Mouse (Mus musculus): ENCODE results near the gene Cd109. TPM values are rescaled to one million over a fixed set of nuclear protein-coding genes. Genes with fewer than 3 reads are reported as not detected.

Gene Cd109
- polyA plus RNA-seq, 1 experiment from 2014 or later, result 1.5 TPM

DNA sequence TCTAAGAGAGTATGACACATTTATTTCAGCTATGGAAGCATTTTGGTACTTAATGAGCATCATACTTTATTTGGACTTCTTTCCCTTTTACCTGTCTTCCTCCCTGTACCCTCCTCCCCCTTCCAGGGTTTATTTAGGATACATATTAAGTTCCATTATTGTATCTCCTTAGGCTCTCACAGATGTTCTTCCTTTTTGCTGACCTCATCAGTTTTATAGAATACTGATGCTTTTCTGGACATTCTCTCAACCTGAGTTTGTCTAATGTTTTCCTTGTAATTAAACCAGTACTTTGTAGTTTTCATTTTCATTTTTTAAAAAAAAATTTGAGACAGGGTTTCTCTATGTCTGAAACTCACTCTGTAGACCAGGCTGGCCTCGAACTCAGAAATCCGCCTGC is 24.9 kb upstream of the Cd109 start:
- Histone ChIP-seq H3K36me3 (ENCODE audit: control insufficient read depth, insufficient read depth, low read length) (no peaks in the 10 kb centered on the region), H3K4me2 (ENCODE audit: low read length) (no peak overlapping the region), H3K4me3 (ENCODE audit: low read depth, low read length) (no peak overlapping the region), H3K4me1 (ENCODE audit: control insufficient read depth, insufficient read depth, low read length) (0 out of 2 replicates have a peak, but pooled peaks cover 3% of the 10 kb centered on the region), H3K9ac (ENCODE audit: low read length) (no peak overlapping the region), H3K27me3 (replicated peaks; ENCODE audit: control insufficient read depth, insufficient read depth, low read length) (no peaks in the 10 kb centered on the region), H3K9me3 (replicated peaks; ENCODE audit: control insufficient read depth, low read length) (no peaks in the 10 kb centered on the region), H3K27ac (ENCODE audit: low read depth, low read length) (no peak overlapping the region)
- DNase-seq (ENCODE audit: low spot score), result no peak
- 94% methylated on average over 2 of the region's 2 CpGs for WGBS
- ATAC-seq, result no peak

DNA sequence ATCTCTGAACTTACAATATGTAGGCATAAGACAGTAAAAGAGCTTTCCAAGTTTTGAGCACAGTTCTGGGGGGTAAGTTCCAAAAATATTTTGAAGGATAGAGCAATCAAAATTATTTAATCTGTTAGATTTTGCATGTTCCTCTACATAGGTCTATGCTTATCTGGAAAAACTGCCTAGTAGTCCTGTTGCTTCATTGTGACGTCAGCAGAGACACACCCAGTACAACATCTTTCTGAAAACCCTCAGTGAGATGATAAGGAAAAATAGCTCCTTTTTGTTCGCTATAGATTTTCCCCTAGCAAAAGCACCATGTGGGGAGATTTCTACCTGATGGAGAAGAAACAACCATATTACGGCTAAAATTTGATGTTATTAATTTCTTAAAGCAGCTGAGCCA is 20.1 kb upstream of the Cd109 start:
- H3K9ac ChIP-seq (ENCODE audit: low read length), result no peak overlapping the region
- H3K4me3 ChIP-seq (ENCODE audit: low read depth, low read length), result no peak overlapping the region
- no peaks in the 10 kb centered on the region for H3K27me3 ChIP-seq (replicated peaks; ENCODE audit: control insufficient read depth, insufficient read depth, low read length)
- no peaks in the 10 kb centered on the region for H3K36me3 ChIP-seq (ENCODE audit: control insufficient read depth, insufficient read depth, low read length)
- whole genome bisulfite sequencing, result 89% methylated on average over 3 of the region's 3 CpGs
- H3K4me2 ChIP-seq (ENCODE audit: low read length), result no peak overlapping the region
- no peaks in the 10 kb centered on the region for H3K9me3 ChIP-seq (replicated peaks; ENCODE audit: control insufficient read depth, low read length)
- H3K27ac ChIP-seq (ENCODE audit: low read depth, low read length), result no peak overlapping the region
- DNase-seq (ENCODE audit: low spot score) (no peak), ATAC-seq (no peak)
- no peaks in the 10 kb centered on the region for H3K4me1 ChIP-seq (ENCODE audit: control insufficient read depth, insufficient read depth, low read length)

DNA sequence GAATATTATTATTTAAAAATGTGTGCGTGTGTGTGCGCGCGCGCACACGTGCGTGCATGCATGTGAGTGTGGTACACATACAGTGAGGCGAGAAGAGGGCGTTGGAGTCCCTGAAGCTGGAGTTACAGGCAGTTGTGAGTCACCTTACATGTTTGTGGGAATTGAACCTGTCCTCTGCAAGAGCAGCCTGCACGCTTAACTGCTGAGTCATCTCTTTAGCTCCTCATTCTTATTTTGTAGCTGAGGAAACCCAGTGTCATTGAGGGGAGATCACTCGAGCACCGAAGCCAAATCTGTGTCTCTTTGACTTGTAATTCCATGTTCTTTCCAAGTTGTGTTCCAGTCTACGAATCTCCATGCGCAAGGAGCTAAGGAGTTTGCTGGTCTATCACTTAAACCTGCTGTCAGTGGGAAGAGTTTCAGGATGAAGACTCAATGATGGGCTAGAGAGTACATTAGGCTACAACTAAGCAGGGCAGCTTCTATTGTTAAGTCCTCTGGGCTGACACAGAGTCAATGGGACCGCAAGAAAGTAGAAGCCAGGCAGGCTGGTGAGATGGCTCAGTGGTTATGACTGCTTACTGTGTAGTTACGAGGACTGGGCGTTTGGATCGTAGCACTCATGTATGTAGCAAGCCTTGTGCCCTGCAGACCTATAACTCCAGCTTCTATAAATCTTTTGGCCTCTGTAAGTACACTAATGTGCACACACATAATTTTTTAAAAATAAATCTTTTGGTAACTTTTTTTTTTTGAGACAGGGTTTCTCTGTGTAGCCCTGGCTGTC is 19.4 kb upstream of the Cd109 start:
- WGBS, result 93% methylated on average over 18 of the region's 18 CpGs

DNA sequence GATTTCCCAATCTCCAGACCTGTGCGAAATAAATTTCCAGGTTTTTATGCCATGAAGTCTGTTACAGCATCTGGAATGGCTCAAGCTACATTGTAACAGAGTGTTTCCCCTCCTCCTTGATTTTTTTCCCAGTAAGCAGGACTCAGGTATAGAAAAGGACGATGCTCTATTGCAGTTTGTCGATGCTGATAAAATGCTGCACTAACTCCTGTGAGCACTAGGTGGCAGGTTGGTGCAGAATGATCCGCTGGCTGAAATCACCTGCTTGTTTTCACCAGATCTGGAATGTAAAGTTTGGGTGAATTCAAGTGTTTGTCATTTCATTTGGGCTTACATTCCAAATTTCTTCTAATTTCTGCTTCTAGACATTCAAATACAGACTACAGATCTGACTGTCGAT is 18.5 kb upstream of the Cd109 start:
- H3K9me3 ChIP-seq (replicated peaks; ENCODE audit: control insufficient read depth, low read length), result no peaks in the 10 kb centered on the region
- DNase-seq (ENCODE audit: low spot score), result peak; percentile 67
- no peak overlapping the region for H3K9ac ChIP-seq (ENCODE audit: low read length)
- no peaks in the 10 kb centered on the region for H3K27me3 ChIP-seq (replicated peaks; ENCODE audit: control insufficient read depth, insufficient read depth, low read length)
- peak; percentile 63 for ATAC-seq
- H3K27ac ChIP-seq (ENCODE audit: low read depth, low read length), result no peak overlapping the region
- H3K4me2 ChIP-seq (ENCODE audit: low read length), result no peak overlapping the region
- no peaks in the 10 kb centered on the region for H3K36me3 ChIP-seq (ENCODE audit: control insufficient read depth, insufficient read depth, low read length)
- H3K4me1 ChIP-seq (ENCODE audit: control insufficient read depth, insufficient read depth, low read length), result no peaks in the 10 kb centered on the region
- no peak overlapping the region for H3K4me3 ChIP-seq (ENCODE audit: low read depth, low read length)
- 3% methylated on average over 5 of the region's 5 CpGs for WGBS

More for the DNA sequence above, 19.4 kb upstream of the Cd109 start:
- Histone ChIP-seq H3K27ac (ENCODE audit: low read depth, low read length) (no peak overlapping the region), H3K4me3 (ENCODE audit: low read depth, low read length) (no peak overlapping the region), H3K27me3 (replicated peaks; ENCODE audit: control insufficient read depth, insufficient read depth, low read length) (no peaks in the 10 kb centered on the region), H3K9ac (ENCODE audit: low read length) (no peak overlapping the region), H3K9me3 (replicated peaks; ENCODE audit: control insufficient read depth, low read length) (no peaks in the 10 kb centered on the region), H3K36me3 (ENCODE audit: control insufficient read depth, insufficient read depth, low read length) (no peaks in the 10 kb centered on the region), H3K4me1 (ENCODE audit: control insufficient read depth, insufficient read depth, low read length) (no peaks in the 10 kb centered on the region), H3K4me2 (ENCODE audit: low read length) (no peak overlapping the region)
- ATAC-seq (no peak), DNase-seq (ENCODE audit: low spot score) (no peak)

DNA sequence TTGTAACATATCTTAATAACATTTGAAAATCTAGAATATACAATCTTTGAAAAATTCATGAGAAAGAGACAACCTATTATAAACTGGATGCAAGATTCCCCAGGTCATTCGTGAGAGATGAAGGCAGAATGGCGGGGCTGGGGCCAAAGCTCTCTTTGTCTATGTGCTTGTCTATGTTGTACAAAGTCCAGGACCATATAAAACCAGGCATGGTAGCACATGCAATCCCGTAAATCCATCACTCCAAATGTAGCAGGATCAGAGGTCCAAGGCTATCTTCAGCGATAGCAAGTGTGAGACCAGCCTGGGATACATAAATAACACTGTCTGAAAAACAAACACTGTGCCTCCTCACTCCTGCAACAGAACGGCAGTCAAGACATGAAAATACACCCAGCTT is 15.4 kb upstream of the Cd109 start:
- ATAC-seq, result no peak
- Histone ChIP-seq H3K4me3 (ENCODE audit: low read depth, low read length) (no peak overlapping the region), H3K36me3 (ENCODE audit: control insufficient read depth, insufficient read depth, low read length) (no peaks in the 10 kb centered on the region), H3K9me3 (replicated peaks; ENCODE audit: control insufficient read depth, low read length) (no peaks in the 10 kb centered on the region), H3K27me3 (replicated peaks; ENCODE audit: control insufficient read depth, insufficient read depth, low read length) (no peaks in the 10 kb centered on the region), H3K4me1 (ENCODE audit: control insufficient read depth, insufficient read depth, low read length) (no peaks in the 10 kb centered on the region), H3K27ac (ENCODE audit: low read depth, low read length) (no peak overlapping the region), H3K4me2 (ENCODE audit: low read length) (no peak overlapping the region), H3K9ac (ENCODE audit: low read length) (no peak overlapping the region)
- no peak for DNase-seq (ENCODE audit: low spot score)
- 86% methylated on average over 5 of the region's 5 CpGs for WGBS

DNA sequence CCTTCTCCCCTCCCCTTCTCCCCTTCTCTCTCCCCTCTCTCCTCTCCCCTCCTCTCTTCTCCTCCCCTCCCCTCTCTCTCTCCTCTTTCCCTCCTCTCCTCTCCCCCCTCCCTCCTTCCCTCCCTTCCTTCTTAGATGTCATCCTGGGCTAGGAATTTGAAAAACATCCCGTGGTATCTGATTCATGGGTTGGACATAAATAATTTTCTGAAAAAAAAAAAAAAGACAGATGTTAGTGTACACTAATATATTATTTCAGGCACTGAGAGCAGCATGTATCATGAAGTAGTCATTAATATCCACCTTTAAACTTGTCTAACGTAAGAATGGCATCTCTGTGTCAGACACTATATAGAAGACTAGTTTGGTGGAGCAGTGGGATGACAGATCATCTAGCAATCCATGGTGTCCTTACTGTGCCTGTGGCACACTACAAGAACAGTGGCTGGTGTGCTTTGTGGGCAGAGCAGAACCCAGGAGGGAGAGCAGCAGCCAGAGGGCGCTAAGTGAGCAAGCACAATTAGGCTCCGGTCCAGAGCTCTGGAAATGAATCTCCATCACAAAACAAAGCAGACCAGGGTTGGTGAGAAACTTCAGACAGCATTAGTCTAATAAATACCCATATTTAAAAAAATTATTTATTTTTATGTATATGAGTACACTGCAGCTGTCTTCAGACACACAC is 14.2 kb upstream of the Cd109 start:
- ATAC-seq (no peak), DNase-seq (ENCODE audit: low spot score) (peak; percentile 48)
- WGBS, result 41% methylated on average over 4 of the region's 4 CpGs
- H3K27ac ChIP-seq (ENCODE audit: low read depth, low read length), result no peak overlapping the region
- H3K4me2 ChIP-seq (ENCODE audit: low read length), result no peak overlapping the region
- H3K9me3 ChIP-seq (replicated peaks; ENCODE audit: control insufficient read depth, low read length), result no peaks in the 10 kb centered on the region
- no peak overlapping the region for H3K9ac ChIP-seq (ENCODE audit: low read length)
- no peaks in the 10 kb centered on the region for H3K36me3 ChIP-seq (ENCODE audit: control insufficient read depth, insufficient read depth, low read length)
- no peak overlapping the region for H3K4me3 ChIP-seq (ENCODE audit: low read depth, low read length)
- no peaks in the 10 kb centered on the region for H3K4me1 ChIP-seq (ENCODE audit: control insufficient read depth, insufficient read depth, low read length)
- H3K27me3 ChIP-seq (replicated peaks; ENCODE audit: control insufficient read depth, insufficient read depth, low read length), result no peaks in the 10 kb centered on the region

DNA sequence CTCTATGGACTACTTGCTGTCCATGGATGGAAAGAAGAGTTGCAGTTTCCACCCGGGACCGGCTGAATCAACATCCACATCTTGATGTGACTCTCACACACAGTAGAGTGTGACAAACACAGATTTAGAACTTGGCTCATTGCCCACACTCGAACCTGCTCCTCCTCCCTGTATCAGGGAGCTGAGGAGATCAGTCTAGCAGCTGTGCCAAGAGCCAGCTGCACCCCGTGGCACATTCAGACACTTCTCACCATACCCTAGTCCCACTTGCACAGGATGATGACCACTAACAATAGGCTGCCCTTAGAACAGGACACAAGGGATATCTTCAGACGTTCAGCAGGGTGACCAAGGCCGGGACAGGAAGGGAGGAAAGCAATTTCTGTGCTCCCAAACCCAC is 1.1 kb upstream of the Cd109 start:
- H3K4me3 ChIP-seq (ENCODE audit: low read depth, low read length), result no peak overlapping the region
- 40% methylated on average over 6 of the region's 6 CpGs for WGBS
- ATAC-seq, result peak; percentile 81
- H3K27ac ChIP-seq (ENCODE audit: low read depth, low read length), result no peak overlapping the region
- H3K4me1 ChIP-seq (ENCODE audit: control insufficient read depth, insufficient read depth, low read length), result peaks cover 11% of the 10 kb centered on the region
- H3K9me3 ChIP-seq (replicated peaks; ENCODE audit: control insufficient read depth, low read length), result no peaks in the 10 kb centered on the region
- peak; percentile 77 for DNase-seq (ENCODE audit: low spot score)
- no peak overlapping the region for H3K9ac ChIP-seq (ENCODE audit: low read length)
- H3K4me2 ChIP-seq (ENCODE audit: low read length), result 0 out of 2 replicates have a peak overlapping the region, but pooled peaks have one; percentile 97
- H3K27me3 ChIP-seq (replicated peaks; ENCODE audit: control insufficient read depth, insufficient read depth, low read length), result 0 out of 2 replicates have a peak, but pooled peaks cover 2% of the 10 kb centered on the region
- H3K36me3 ChIP-seq (ENCODE audit: control insufficient read depth, insufficient read depth, low read length), result no peaks in the 10 kb centered on the region

DNA sequence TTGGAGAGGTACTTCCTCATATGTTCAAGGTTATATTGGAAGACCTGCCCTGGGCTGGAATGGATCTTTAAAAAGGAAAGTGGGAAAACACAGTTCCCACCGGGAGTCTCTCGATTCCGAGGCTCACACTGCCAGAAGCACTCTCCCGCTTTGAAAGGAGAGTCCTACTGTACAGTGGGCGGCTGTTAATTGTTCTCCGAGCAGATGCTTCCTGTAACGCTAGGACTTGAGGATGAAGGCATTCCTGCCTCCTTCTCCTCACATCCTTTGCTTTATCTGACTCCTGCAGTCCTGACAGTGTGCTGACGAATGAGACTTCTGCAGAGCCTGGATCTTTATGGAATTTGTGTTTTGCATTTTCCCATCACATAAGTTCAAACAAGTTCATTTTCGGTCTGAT is 3.9 kb downstream of the Cd109 start:
- WGBS, result 87% methylated on average over 9 of the region's 9 CpGs
- no peak overlapping the region for H3K27ac ChIP-seq (ENCODE audit: low read depth, low read length)

DNA sequence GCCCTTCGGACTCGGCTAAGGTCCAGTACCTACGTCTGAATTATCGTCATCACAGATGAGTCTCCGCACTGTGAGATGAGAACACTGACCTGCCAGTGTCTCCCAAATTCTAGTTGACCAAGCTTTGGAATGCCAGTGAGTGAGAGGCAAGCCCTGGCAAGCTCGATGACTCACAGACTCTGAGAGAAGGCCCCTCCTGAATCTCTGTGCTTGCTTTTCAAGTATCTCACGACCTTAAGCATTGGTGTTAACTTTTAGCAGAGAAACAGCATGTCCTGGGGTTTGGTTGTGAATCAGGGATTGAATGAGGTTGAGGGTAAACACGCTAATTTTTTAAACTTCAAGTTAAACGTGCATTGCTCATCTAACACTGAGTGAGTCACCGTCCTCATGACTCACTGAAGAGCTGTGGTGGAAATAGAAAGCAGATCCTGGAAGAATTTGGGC is 8.0 kb downstream of the Cd109 start:
- Histone ChIP-seq H3K9me3 (replicated peaks; ENCODE audit: control insufficient read depth, low read length) (no peaks in the 10 kb centered on the region), H3K9ac (ENCODE audit: low read length) (no peak overlapping the region), H3K27ac (ENCODE audit: low read depth, low read length) (no peak overlapping the region), H3K4me2 (ENCODE audit: low read length) (no peak overlapping the region), H3K4me1 (ENCODE audit: control insufficient read depth, insufficient read depth, low read length) (no peaks in the 10 kb centered on the region), H3K36me3 (ENCODE audit: control insufficient read depth, insufficient read depth, low read length) (no peaks in the 10 kb centered on the region), H3K27me3 (replicated peaks; ENCODE audit: control insufficient read depth, insufficient read depth, low read length) (no peaks in the 10 kb centered on the region), H3K4me3 (ENCODE audit: low read depth, low read length) (no peak overlapping the region)
- no peak for DNase-seq (ENCODE audit: low spot score)
- no peak for ATAC-seq
- 89% methylated on average over 10 of the region's 10 CpGs for WGBS

More for the DNA sequence above, 3.9 kb downstream of the Cd109 start:
- ATAC-seq (no peak), DNase-seq (ENCODE audit: low spot score) (no peak)
- no peak overlapping the region for H3K4me3 ChIP-seq (ENCODE audit: low read depth, low read length)
- H3K36me3 ChIP-seq (ENCODE audit: control insufficient read depth, insufficient read depth, low read length), result no peaks in the 10 kb centered on the region
- peaks cover 9% of the 10 kb centered on the region for H3K4me1 ChIP-seq (ENCODE audit: control insufficient read depth, insufficient read depth, low read length)
- H3K27me3 ChIP-seq (replicated peaks; ENCODE audit: control insufficient read depth, insufficient read depth, low read length), result 0 out of 2 replicates have a peak, but pooled peaks cover 2% of the 10 kb centered on the region
- no peak overlapping the region for H3K4me2 ChIP-seq (ENCODE audit: low read length)
- H3K9ac ChIP-seq (ENCODE audit: low read length), result no peak overlapping the region
- H3K9me3 ChIP-seq (replicated peaks; ENCODE audit: control insufficient read depth, low read length), result no peaks in the 10 kb centered on the region
